Mouse (Mus musculus) neural tube, embryonic 13.5 days (tissue): ENCODE measurements around the gene Marveld1. TPM values are rescaled to one million over a fixed set of nuclear protein-coding genes. Genes with fewer than 3 reads are reported as not detected.

Source experiments
- ATAC-seq: fragments of 200-750 bp; cut with Nextera tagmentation; 2 replicates; pipeline ENCODE4 v1.8.0; 2017; ENCODE audit warnings: low read depth, mild to moderate bottlenecking, moderate TSS enrichment, moderate library complexity
- H3K27ac ChIP-seq: fragments of 300-500 bp; sonication (generic); replicated peaks from 2 replicates; pipeline ENCODE4 v1.5.1; 2015; ENCODE audit warnings: moderate library complexity, mild to moderate bottlenecking, inconsistent platforms
- H3K27me3 ChIP-seq: fragments of 300-500 bp; sonication (generic); 2 replicates; pipeline ENCODE4 v1.6.1; 2015; ENCODE audit warnings: mild to moderate bottlenecking, inconsistent platforms
- H3K36me3 ChIP-seq: fragments of 300-500 bp; sonication (generic); 2 replicates; pipeline ENCODE4 v1.6.1; 2015; ENCODE audit warnings: mild to moderate bottlenecking, inconsistent platforms
- H3K4me1 ChIP-seq: fragments of 300-500 bp; sonication (generic); replicated peaks from 2 replicates; pipeline ENCODE4 v1.6.1; 2015; ENCODE audit warnings: inconsistent platforms
- H3K4me2 ChIP-seq: fragments of 300-500 bp; sonication (generic); 2 replicates; pipeline ENCODE4 v1.6.1; 2015; ENCODE audit warnings: inconsistent platforms, mild to moderate bottlenecking, moderate library complexity
- H3K4me3 ChIP-seq: fragments of 300-500 bp; sonication (generic); 2 replicates; pipeline ENCODE4 v1.5.1; 2015; ENCODE audit warnings: mild to moderate bottlenecking, inconsistent platforms
- H3K9ac ChIP-seq: fragments of 300-500 bp; sonication (generic); 2 replicates; pipeline ENCODE4 v1.6.1; 2015; ENCODE audit warnings: moderate library complexity, mild to moderate bottlenecking, inconsistent platforms
- H3K9me3 ChIP-seq: fragments of 300-500 bp; sonication (generic); 2 replicates; pipeline ENCODE4 v1.6.1; 2016; ENCODE audit warnings: inconsistent platforms
- WGBS: fragments of 180-500 bp; shearing (Covaris S2); methylation state at CpG from one replicate; pipeline ENCODE4 v1.1.7; 2015; 5-methylcytosine and 5-hydroxymethylcytosine counted together
- polyA plus RNA-seq: library from polyadenylated mRNA; unstranded; fragments of >200 nt; fragmentation: Nextera tagmentation; extraction: Ambion mirVana; gene quantifications from 2 replicates; pipeline ENCODE4 v1.2.1, GENCODE M21; 2015

Marveld1 gene
- polyA plus RNA-seq, 1 experiment from 2014 or later, result 4.1 TPM

GRCm38 (mm10) chr19:42128787-42129508, 18.3 kb upstream of the Marveld1 start, which contains the start of gene Avpi1:
Gene Avpi1 (minus strand): TSS chr19:42129059.
- peaks cover 23% of the 10 kb centered on the region for H3K4me1 ChIP-seq
- under 1% methylated on average over 54 of the region's 54 CpGs for WGBS
- H3K27ac ChIP-seq, result peak within 1 kb of the TSS; percentile 54
- peak within 1 kb of the TSS; percentile 79 for H3K9ac ChIP-seq
- no peaks in the 10 kb centered on the region for H3K9me3 ChIP-seq
- peaks cover 17% of the 10 kb centered on the region for H3K27me3 ChIP-seq
- H3K36me3 ChIP-seq, result peaks cover 14% of the 10 kb centered on the region
- H3K4me3 ChIP-seq, result peak within 1 kb of the TSS; percentile 62
- H3K4me2 ChIP-seq, result peak within 1 kb of the TSS; percentile 98
- peak; percentile 96 for ATAC-seq

DNA sequence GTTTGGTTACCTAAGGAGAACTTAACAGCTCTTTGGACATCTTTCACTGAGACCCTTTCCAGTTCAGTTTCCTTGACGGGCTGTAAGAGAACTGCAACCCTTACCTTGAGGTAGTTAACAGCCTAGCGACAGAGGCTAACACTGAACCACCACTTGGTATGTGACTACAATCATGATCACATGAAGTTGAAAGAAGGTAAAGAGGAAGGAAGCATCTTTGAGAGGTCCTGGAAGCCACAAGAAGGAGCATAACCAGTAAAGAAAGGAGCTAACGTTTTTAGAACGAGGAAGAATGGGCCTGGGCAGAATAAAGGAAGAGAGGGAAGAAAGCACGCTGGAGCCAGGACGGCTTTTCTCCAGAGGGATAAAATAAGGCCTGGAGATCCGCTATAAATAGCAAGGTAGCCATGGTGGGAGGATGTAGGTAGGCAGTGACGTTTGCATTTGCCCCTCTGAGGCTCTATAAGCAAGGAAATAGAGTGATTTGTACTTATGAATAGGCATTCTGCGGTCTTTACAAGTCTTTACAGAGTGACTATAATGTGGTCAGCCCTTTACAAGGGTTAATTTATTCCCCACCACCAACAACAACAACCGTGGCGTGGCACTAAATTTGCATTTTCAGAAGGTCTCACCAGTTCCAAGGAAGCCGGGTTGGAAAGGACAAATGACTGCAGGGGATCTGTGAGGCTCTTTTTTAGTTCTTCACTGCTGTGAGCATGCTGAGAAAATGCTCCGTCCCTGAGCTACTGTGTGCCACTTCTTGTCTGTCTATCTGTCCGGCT, 17.5 kb upstream of the Marveld1 start:
- Histone ChIP-seq H3K9me3 (no peaks in the 10 kb centered on the region), H3K27me3 (peaks cover 17% of the 10 kb centered on the region), H3K36me3 (peaks cover 6% of the 10 kb centered on the region; the same call in 1 of the 2 replicates), H3K27ac (peak overlapping the region; percentile 46), H3K4me3 (peak overlapping the region; percentile 62), H3K4me2 (peak overlapping the region; percentile 98), H3K9ac (peak overlapping the region; percentile 9; the same call in 1 of the 2 replicates), H3K4me1 (peaks cover 23% of the 10 kb centered on the region)
- 10% methylated on average over 14 of the region's 14 CpGs for WGBS
- peak; percentile 21; the same call in 1 of the 2 replicates for ATAC-seq

GRCm38 (mm10) chr19:42130294-42130606, 16.9 kb upstream of the Marveld1 start:
- Histone ChIP-seq H3K27me3 (peaks cover 17% of the 10 kb centered on the region), H3K4me1 (peaks cover 23% of the 10 kb centered on the region), H3K4me3 (no peak overlapping the region), H3K4me2 (no peak overlapping the region), H3K36me3 (0 out of 2 replicates have a peak, but pooled peaks cover under 1% of the 10 kb centered on the region), H3K9ac (no peak overlapping the region), H3K27ac (no peak overlapping the region; the same call in 1 of the 2 replicates), H3K9me3 (no peaks in the 10 kb centered on the region)
- no peak for ATAC-seq
- WGBS, result 46% methylated on average over 3 of the region's 3 CpGs

GRCm38 (mm10) chr19:42131101-42131500, 16.1 kb upstream of the Marveld1 start:
- Histone ChIP-seq H3K4me2 (no peak overlapping the region), H3K9ac (no peak overlapping the region), H3K27me3 (peaks cover 16% of the 10 kb centered on the region), H3K4me1 (peaks cover 23% of the 10 kb centered on the region), H3K4me3 (no peak overlapping the region), H3K9me3 (no peaks in the 10 kb centered on the region), H3K36me3 (no peaks in the 10 kb centered on the region), H3K27ac (no peak overlapping the region)
- ATAC-seq, result no peak
- 53% methylated on average over 5 of the region's 5 CpGs for WGBS

DNA sequence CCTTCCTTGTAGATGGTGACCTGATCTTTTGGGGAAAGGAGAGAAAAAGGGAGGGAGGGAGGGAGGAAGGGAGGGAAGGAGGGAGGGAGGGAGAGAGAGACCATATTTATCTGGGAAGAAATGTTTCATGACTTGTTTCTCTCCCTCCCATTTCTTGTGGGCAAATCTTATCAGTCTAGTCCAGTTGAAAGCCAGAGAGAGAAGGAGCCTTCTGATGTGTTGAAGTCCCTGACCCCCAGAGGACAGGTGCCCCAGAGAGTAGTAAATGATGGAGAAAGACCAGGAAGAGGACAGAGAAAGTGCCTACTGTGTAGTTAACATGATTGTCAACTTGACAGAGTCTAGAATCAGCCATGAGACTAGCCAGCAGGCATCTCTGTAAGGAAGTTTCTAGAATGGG, 12.1 kb upstream of the Marveld1 start:
- Histone ChIP-seq H3K27me3 (no peaks in the 10 kb centered on the region; the same call in 1 of the 2 replicates), H3K9me3 (no peaks in the 10 kb centered on the region), H3K9ac (no peak overlapping the region), H3K4me2 (no peak overlapping the region), H3K4me3 (no peak overlapping the region), H3K4me1 (peaks cover 2% of the 10 kb centered on the region; the same call in 1 of the 2 replicates), H3K36me3 (no peaks in the 10 kb centered on the region), H3K27ac (no peak overlapping the region)
- no peak for ATAC-seq

DNA sequence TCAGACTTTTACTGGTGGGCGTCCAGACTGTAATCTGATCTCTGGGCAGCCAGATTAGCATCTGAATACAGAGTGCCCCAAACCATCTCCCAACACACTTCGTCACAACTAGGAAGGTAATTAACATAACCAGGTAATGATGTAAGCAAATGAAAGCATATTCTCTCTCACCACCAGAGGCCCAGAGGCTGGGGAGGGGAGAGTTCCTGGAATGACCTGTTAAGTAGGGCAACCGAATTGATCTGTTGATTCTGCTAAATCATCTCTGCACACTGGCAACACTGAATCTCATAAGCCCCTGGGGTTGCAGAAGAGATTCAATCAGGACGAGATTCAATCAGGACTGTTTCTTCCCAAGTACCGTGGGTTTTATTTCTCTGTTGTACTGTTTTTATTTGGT, 11.1 kb upstream of the Marveld1 start:
- no peak overlapping the region for H3K4me3 ChIP-seq
- ATAC-seq, result no peak
- 23% methylated on average over 5 of the region's 5 CpGs for WGBS

DNA sequence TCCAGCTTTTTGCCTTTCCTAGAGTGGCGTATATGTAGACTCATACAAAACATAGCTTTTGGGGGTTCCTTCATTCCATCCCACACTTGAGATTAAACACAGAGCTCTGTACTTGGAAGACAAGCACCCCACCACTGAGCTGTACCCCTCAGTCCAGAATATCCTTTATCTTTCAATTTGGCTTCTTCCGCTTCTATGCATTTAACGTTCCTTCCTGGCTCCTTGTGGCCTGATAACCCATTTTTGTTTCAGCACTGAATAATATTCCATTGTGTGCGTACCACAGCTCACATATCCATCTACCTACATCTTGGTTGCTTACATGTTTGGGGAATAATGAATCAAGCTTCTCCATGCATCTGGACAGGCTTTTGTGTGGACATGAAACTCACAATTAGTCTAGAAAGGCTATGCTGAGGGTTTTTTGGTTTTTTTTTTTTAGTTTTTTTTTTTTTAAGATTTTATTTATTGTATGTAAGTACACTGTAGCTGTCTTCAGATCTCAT, 10.0 kb upstream of the Marveld1 start:
- H3K4me1 ChIP-seq, result no peaks in the 10 kb centered on the region
- H3K4me3 ChIP-seq, result no peak overlapping the region
- no peak for ATAC-seq
- no peak overlapping the region for H3K9ac ChIP-seq
- WGBS, result 95% methylated on average over 4 of the region's 4 CpGs
- H3K9me3 ChIP-seq, result no peaks in the 10 kb centered on the region
- H3K4me2 ChIP-seq, result no peak overlapping the region
- no peaks in the 10 kb centered on the region for H3K36me3 ChIP-seq
- H3K27me3 ChIP-seq, result no peaks in the 10 kb centered on the region
- no peak overlapping the region for H3K27ac ChIP-seq

More for the DNA sequence above, 11.1 kb upstream of the Marveld1 start:
- Histone ChIP-seq H3K4me1 (no peaks in the 10 kb centered on the region), H3K36me3 (no peaks in the 10 kb centered on the region), H3K27ac (no peak overlapping the region), H3K9ac (no peak overlapping the region), H3K4me2 (no peak overlapping the region), H3K9me3 (no peaks in the 10 kb centered on the region), H3K27me3 (no peaks in the 10 kb centered on the region; the same call in 1 of the 2 replicates)

DNA sequence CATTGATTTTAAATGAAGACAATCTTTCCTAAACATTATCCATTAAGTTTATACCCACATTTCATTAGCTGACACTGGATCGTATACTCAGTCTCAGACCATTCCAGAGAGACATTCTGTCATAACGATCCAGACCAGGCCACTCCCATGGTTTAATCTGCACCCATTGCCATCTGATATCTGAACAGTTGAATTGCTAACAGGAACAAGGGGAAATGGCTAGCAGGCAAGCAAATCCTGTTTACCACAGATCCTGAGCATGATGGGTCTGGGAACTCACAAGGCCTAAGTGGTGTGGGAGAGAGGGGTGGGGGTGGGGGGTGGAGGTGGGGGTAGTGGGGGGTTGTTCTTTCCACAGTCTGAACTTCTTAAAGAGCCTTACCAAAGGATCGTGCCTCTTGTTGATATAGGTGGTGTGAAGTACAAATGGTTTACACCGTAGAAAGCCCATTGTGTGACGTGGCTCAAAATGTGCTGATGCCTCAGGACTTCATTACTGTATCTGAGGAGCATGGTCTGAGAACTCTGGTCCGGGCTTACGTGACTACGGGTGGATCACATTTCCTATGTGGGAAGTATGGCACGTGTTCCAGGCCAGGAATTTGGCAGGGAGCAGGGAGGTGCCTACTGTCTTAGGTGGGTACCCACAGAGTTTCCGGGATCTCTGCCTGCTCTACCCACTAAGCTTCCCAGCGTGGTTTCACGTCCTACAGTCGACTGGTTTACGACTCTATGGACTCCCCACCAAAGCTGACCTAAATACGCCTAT, 8.5 kb upstream of the Marveld1 start:
- Histone ChIP-seq H3K9ac (no peak overlapping the region), H3K4me1 (no peaks in the 10 kb centered on the region), H3K9me3 (no peaks in the 10 kb centered on the region), H3K4me2 (no peak overlapping the region), H3K27ac (no peak overlapping the region), H3K27me3 (no peaks in the 10 kb centered on the region), H3K36me3 (no peaks in the 10 kb centered on the region), H3K4me3 (no peak overlapping the region)
- WGBS, result 88% methylated on average over 15 of the region's 15 CpGs
- ATAC-seq, result no peak

GRCm38 (mm10) chr19:42139724-42140517, 7.3 kb upstream of the Marveld1 start:
- Histone ChIP-seq H3K4me2 (no peak overlapping the region), H3K4me1 (no peaks in the 10 kb centered on the region), H3K4me3 (no peak overlapping the region), H3K27me3 (peaks cover 2% of the 10 kb centered on the region), H3K27ac (no peak overlapping the region), H3K9me3 (no peaks in the 10 kb centered on the region), H3K36me3 (no peaks in the 10 kb centered on the region), H3K9ac (no peak overlapping the region)
- ATAC-seq, result no peak
- 82% methylated on average over 5 of the region's 5 CpGs for WGBS

- H3K27me3 ChIP-seq, result peaks cover 23% of the 10 kb centered on the region
- H3K4me1 ChIP-seq, result no peaks in the 10 kb centered on the region
- WGBS, result 71% methylated on average over 3 of the region's 3 CpGs
These were observed 5.2 kb upstream of the Marveld1 start for GRCm38 (mm10) chr19:42141998-42142397.

GRCm38 (mm10) chr19:42142757-42143156, 4.4 kb upstream of the Marveld1 start:
- 87% methylated on average over 2 of the region's 2 CpGs for WGBS
- H3K4me2 ChIP-seq, result no peak overlapping the region
- H3K36me3 ChIP-seq, result no peaks in the 10 kb centered on the region
- no peak for ATAC-seq
- H3K27me3 ChIP-seq, result peaks cover 24% of the 10 kb centered on the region
- no peaks in the 10 kb centered on the region for H3K9me3 ChIP-seq
- H3K4me3 ChIP-seq, result no peak overlapping the region
- no peak overlapping the region for H3K27ac ChIP-seq
- no peak overlapping the region for H3K9ac ChIP-seq
- H3K4me1 ChIP-seq, result peaks cover 1% of the 10 kb centered on the region; the same call in 1 of the 2 replicates

More at GRCm38 (mm10) chr19:42141998-42142397, 5.2 kb upstream of the Marveld1 start:
- ATAC-seq, result no peak
- H3K4me3 ChIP-seq, result no peak overlapping the region
- no peak overlapping the region for H3K27ac ChIP-seq
- no peaks in the 10 kb centered on the region for H3K9me3 ChIP-seq
- no peak overlapping the region for H3K4me2 ChIP-seq
- no peaks in the 10 kb centered on the region for H3K36me3 ChIP-seq
- H3K9ac ChIP-seq, result no peak overlapping the region
